Mouse (Mus musculus): Measurements from ENCODE around the gene Idh3a. TPM values are rescaled to one million over a fixed set of nuclear protein-coding genes. Genes with fewer than 3 reads are reported as not detected.

The Idh3a gene
- 106 TPM for polyA plus RNA-seq (2017; shearing (Covaris generic))

GRCm38 (mm10) chr9:54586199-54587061 is at the start of gene Idh3a:
Gene Idh3a, plus strand, starts transcription at chr9:54586334.

GRCm38 (mm10) chr9:54538684-54539083 is 47.5 kb upstream of the Idh3a start, which contains the start of gene Sh2d7:
Gene Sh2d7, plus strand, starts transcription at chr9:54538984.

GRCm38 (mm10) chr9:54559771-54560471 is 26.2 kb upstream of the Idh3a start, which contains the start of gene Cib2:
Gene Cib2, minus strand, starts transcription at chr9:54560218.

Other genes with a start within 250 kb of the Idh3a start
- 0.10 TPM for gene Dmxl2, start 84.7 kb upstream of the Idh3a start, polyA plus RNA-seq (2017; shearing (Covaris generic))
- not detected for gene Sh2d7, start 47.4 kb upstream of the Idh3a start, polyA plus RNA-seq (2017; shearing (Covaris generic))
- 0.32 TPM for gene Cib2, start 26.1 kb upstream of the Idh3a start, polyA plus RNA-seq (2017; shearing (Covaris generic))
- 41.4 TPM for gene Acsbg1, start 75.5 kb downstream of the Idh3a start, polyA plus RNA-seq (2017; shearing (Covaris generic))
- 3.7 TPM for gene Dnaja4, start 112.5 kb downstream of the Idh3a start, polyA plus RNA-seq (2017; shearing (Covaris generic))
- gene Wdr61, start 148.2 kb downstream of the Idh3a start, polyA plus RNA-seq (2017; shearing (Covaris generic)): 105 TPM
- gene Crabp1, start 178.4 kb downstream of the Idh3a start, polyA plus RNA-seq (2017; shearing (Covaris generic)): not detected